Mouse (Mus musculus) cerebellum, adult 11-12 months (tissue): ENCODE measurements at regions not wholly inside any gene's neighbourhood (a gene's known extent, or its start where the extent isn't known, plus 50 kb on each side); places are given as distances from the start of the nearest gene placed in this dataset.

Experiments used
- DNase-seq: peaks from one replicate; pipeline ENCODE4 v3.0.0; 2022

DNA sequence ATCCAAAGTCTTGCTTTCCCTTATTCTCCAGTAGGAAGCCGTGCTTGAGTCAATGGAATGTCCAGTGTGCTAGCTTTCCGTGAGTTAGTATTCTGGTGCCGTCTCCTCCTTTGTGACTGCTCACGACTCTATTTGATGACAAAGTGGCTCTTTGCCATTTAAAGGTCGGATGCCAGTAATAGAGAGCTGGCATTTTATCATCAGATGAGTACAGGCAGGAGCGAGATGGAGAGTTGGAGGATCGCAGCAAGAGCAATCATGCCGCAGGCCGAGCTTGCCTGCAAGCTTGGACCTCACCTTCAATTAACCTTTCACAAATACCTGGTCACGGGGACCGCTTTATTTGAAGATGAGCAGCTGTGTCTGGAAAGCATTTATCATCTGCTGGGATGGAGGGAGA, 291.8 kb downstream of the Hs3st3b1 start:
- DNase-seq = no peak

DNA sequence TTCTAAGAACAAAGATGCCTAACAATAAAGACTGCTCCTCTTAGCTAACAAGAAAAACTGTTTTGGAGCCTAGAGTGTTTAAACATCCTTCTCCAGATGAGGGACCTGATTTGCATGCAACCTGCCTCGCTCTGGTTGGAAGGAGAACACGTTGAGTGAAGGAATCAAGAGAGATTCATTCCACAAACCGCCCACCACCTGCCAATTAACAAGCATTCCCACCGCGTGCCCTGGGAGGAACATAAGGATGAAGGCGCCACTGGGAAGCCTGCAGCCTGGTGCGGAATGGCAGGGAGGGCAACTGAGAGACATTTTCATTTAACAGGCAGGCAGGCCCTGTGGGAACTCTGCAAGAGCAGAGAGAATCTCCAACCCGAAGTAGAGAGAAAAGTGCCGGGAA, 265.0 kb downstream of the Hs3st3b1 start:
- DNase-seq = no peak

- no peak for DNase-seq
Observed at GRCm38 (mm10) chr11:63665268-63665934, 256.7 kb downstream of the Hs3st3b1 start.

DNA sequence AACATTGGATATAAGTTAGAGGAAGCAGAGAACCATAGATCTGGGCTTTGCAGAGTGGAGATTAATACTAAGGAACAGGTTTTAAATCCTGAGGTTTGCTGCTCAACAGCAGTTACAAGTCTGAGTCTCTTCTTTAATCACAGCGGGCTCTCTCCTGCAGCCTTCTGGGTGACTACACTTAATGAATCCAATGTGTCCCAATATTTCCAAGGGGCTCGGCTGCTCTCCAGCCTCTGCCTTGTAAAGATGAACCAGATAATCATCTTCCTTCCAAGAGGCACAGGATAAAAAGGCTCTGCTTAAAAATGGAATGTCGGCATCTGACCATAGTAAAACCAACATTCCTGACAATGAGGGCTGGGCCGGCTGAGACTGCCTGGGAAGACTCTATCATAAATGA, 251.6 kb downstream of the Hs3st3b1 start:
- no peak for DNase-seq

DNA sequence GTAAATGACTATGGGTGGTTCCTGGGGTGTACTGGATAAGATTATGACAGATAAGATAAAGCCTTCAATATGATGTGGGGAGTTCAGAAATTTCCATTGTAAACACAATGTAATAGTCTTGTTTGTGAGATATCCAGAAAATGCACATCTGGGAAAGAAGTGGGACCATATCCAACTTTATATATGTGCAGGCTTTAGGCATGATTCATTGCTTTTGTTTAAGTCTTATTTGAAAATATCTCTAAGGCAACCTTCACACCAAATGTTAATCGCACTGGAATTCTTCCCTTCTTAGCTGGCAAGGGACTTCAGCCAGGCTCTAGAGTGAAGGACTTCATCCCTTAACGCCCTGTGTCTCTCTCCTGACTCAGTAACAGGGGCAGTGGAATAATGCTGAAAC, 250.3 kb downstream of the Hs3st3b1 start:
- DNase-seq = no peak

DNA sequence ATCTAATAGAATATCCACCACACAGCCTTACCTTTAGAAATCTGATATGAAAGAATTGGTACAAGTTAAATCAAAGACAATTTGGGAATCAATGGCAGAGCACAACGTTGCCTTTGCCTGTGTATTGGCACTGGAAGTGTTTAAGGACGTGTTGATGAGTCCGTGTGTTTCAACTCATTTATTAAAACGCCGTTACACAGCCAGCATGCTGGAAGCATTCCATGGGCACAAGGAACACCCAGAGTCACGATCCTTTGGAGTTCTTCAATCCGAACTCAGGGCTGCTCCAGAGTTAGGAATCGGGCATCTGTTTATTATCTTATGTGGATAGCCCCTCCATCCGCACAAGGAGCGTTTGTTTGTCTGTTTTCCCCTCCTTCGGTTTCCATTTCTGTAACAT, 244.2 kb downstream of the Hs3st3b1 start:
- no peak for DNase-seq

GRCm38 (mm10) chr11:63678382-63678905, 243.6 kb downstream of the Hs3st3b1 start:
- no peak for DNase-seq

DNA sequence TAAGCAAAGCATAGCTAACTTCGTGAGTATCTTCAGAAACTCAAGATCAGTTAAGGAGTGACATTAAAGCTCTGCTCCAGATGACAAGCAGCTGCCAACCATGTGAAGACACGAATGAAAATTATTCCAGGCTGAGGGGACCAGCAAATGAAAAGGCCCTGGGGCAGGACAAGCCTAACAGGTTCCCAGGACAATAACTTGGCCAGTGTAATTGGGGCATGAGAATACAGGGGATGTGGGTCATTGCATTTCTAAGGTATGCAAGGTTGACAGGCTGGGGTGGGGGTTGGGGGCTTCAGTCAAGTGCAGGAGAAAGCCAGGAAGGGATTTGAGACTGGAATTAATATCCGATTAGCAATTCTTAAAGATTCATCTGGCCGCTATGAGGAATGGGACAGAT, 242.6 kb downstream of the Hs3st3b1 start:
- DNase-seq = no peak

- no peak for DNase-seq
Observed at GRCm38 (mm10) chr11:63684228-63684980, 237.7 kb downstream of the Hs3st3b1 start.

GRCm38 (mm10) chr11:63691041-63691440, 231.0 kb downstream of the Hs3st3b1 start:
- no peak for DNase-seq

DNA sequence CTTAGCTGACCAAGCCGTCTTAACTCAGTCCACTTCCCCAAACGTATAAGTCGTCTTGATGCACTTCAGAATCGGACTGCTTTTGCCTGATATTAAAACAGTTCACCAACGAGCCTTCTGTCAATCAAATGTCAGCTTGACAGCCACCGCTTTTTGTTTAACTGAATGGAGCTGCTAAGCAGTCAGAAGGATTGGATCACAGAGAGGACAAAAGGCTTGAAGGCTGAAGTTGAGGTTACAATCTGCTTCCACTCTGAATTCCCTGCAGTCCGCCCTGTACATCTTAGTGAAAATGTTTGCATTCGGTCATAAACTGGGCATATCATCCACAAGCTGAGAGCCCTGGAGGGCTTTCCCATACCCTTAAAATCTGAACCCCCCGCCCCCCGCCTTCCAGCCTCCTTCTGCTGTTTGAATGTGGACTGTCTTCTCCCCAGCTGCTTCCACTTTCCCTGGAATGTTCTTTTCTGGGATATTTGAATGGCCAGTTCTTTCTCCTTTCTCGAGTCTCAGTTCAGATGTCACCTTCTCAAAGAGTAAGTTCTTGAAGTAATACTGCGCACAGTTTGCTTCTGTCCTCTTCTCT, 217.0 kb downstream of the Hs3st3b1 start:
- no peak for DNase-seq

- no peak for DNase-seq
Observed at GRCm38 (mm10) chr11:63706057-63706456, 216.0 kb downstream of the Hs3st3b1 start.

- DNase-seq = no peak
Observed at GRCm38 (mm10) chr11:63707093-63707492, 215.0 kb downstream of the Hs3st3b1 start.

- no peak for DNase-seq
Observed at GRCm38 (mm10) chr11:63708412-63708811, 213.7 kb downstream of the Hs3st3b1 start.

DNA sequence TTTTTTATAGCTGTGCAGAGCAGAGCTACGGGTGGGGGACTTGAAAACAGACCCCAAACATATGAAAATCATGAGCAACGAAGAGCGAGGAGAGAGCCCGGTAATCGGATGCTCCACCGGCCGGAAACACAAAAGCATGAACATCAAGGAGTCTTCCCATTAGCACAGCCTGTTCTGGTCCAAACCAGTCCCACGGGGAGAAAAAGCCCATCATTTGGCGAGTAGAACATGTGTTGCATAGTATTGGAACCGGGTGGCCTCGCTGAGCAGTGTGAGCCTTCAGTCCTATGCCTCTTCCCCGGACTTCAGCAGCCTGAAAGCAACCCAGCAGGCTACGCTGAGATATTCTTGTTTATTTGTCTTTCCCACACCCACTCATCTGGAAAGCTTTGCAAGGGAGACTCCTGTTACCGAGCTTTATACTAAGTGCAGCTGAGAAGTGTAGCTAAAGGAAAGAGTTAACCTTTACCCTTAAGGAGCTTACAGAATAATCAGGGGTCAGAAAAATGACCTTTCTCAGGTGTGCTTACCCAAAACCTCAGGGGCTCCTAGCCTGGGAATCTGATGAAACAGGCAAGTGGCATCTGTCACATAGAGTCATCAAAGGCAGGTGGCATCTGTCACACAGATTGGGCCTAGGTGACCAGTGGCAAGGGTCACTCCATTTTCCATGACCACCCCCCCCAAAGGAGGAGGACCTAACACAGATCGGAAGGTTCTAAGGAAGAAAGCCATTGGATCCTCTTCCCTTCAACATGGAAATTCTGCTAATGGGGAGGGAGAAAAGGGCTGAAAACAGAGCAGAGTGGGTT, 209.8 kb downstream of the Hs3st3b1 start:
- no peak for DNase-seq

DNA sequence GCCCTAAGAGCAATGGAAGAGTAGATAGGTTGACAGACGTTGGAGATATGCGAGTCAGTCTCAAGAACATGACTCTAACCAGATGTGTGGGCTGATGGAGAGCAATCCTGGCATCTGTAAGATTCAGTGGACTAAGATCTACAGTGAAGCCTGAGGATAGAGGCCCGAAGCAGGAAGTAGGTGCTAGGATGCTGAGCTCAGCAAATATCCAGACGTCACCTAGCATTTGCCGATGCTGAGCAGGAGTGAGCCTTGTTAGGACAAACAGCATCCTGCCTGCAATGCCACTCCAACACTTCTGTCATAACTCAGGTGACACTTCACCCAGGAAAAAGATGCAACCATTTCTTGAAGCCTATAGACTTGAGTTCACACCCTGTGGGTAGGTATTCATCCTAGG, 199.8 kb downstream of the Hs3st3b1 start:
- no peak for DNase-seq

DNA sequence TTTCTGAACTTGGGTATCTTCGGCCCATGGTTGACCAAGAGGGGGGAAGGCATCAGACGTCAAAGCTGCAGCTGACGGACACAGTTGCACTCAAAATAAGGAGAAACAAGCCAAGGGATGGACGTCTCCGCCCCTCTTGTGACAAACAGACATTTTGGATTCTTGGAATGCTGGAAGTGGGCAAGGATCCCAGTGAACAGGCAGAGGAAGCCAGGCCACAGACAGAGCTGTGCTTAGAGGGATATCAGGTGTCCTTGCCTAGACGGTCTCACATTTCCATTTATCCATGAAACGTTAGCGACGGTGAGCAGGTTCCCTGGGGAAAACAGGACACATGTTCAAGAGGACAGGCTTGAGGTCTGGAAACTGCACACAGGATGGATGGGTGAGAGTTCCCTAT, 191.2 kb downstream of the Hs3st3b1 start:
- DNase-seq = no peak

- no peak for DNase-seq
Observed at GRCm38 (mm10) chr11:63753260-63753659, 168.8 kb downstream of the Hs3st3b1 start.

DNA sequence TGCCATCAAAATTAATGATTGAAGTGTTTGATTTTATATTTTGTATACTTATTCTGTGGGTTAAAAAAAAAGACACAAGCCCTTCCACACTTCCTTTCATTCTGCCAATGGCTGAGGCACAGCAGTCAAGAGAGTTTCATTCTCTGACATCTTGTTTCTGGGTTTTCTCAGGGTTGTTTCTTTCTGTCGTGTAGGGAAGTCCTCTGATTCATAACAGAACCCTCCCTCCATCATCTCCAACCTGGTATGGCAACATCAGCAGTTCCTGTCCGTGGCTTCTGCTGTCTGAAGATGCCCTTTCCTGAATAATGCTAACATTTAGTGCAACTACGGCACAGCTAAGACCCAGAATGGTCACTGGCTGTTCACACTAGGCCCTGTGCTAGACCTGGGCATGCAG, 167.3 kb downstream of the Hs3st3b1 start:
- no peak for DNase-seq

DNA sequence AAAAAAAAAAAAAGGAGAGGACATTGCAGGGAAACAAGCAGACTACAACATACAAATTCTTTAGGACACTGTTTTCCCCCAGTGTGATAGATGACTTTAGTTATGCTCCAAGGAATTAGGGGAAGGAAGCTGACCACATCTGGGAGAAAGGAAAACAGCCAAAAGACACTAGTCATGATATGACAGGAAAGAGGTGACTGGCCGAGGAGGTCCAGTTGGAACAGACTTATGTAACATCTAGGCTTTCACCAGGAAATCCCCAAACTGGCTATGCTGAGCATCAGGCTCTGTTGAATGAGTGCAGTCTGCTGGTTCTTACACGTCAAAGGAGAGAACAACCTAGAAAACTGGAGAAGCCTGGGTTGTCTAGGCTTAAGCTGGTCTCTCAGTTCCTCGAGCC, 163.8 kb downstream of the Hs3st3b1 start:
- DNase-seq = no peak

DNA sequence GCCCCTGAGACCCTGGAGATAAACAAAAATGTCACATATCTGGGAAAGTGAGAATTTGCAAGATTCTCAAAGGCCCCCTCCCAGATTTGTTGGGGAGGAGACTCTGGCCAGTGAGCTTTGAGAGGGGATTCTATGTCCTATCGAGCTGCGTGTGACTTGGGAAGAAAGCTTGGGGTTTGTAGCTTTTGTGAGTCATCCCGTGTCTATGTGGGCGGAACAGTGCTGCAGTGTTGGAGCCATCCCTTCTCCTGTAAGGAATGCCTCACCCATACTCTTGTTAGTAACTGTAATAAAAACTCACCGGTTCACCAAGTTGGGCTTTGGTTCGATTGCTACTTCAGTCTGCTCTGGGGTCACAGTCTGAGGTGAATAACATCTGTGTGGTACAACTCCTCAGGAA, 160.5 kb downstream of the Hs3st3b1 start:
- DNase-seq = no peak

GRCm38 (mm10) chr11:63767631-63768250, 154.3 kb downstream of the Hs3st3b1 start:
- no peak for DNase-seq

- no peak for DNase-seq
Observed at GRCm38 (mm10) chr11:63769738-63770137, 152.4 kb downstream of the Hs3st3b1 start.
